16 mouse cellular contexts compared by ENCODE assay signal in the genomic region with DNA sequence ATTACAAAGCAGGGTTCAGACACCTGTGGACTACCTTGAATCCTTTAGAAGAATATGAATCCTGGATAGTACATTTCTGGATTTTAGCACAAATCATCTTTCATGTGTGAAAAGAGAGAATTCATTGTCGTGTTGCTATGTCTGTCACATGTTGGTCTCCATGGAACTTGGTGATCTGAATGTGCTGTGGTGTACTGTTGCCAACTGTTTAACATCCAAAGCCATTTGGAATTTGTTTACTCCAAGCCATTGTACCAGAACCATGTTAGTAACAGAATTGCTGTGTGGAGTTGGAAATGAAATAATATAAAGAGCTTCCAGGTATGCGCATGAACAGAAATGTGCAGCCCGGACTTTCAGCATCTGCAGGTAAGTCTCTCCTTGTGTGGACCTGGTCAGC. TPM values are rescaled to one million over a fixed set of nuclear protein-coding genes. Genes with fewer than 3 reads are reported as not detected.
"Had no signal": no experiment of that assay in that cellular context is flagged by ENCODE, and none has a peak within 500 bp of the region (broad histone marks: within the 10 kb centered on the region; RNA-seq: fewer than 3 reads in every experiment).

No protein-coding gene starts in this region.

- H3K27ac ChIP-seq: neural tube, embryonic 15.5 days; stomach, embryonic 15.5 days; stomach, postnatal 0 days had no signal

- H3K4me3 ChIP-seq: neural tube, embryonic 15.5 days; stomach, embryonic 15.5 days had no signal

- H3K4me2 ChIP-seq: neural tube, embryonic 15.5 days; stomach, embryonic 15.5 days had no signal

- H3K9ac ChIP-seq: neural tube, embryonic 15.5 days; stomach, embryonic 15.5 days had no signal

- H3K9me3 ChIP-seq: neural tube, embryonic 15.5 days; stomach, embryonic 15.5 days had no signal

- H3K36me3 ChIP-seq: neural tube, embryonic 15.5 days; stomach, embryonic 15.5 days had no signal

- DNase-seq: retina, postnatal 1 day; right cerebral cortex, adult 18-20 months; right cerebral cortex, postnatal 14 days; right cerebral cortex, postnatal 25 days; right cerebral cortex, postnatal 4 days; spleen, adult 18-20 months; thymus, adult 18-20 months; thymus, adult 2 months; thymus, postnatal 14 days; thymus, postnatal 25 days; thymus, postnatal 36 days; thymus, postnatal 4 days had no signal

- H3K27me3 ChIP-seq: neural tube, embryonic 15.5 days; stomach, embryonic 15.5 days had no signal

- H3K4me1 ChIP-seq: neural tube, embryonic 15.5 days; stomach, embryonic 15.5 days had no signal

RNA-seq across cellular contexts. Expression of a gene that starts 41.3 kb away (rescaled TPM):
- total RNA-seq: neutrophil, adult 5-6 weeks had no signal
